Mouse (Mus musculus) forebrain, embryonic 13.5 days (tissue): ENCODE measurements around the gene Gm38655. TPM values are rescaled to one million over a fixed set of nuclear protein-coding genes. Genes with fewer than 3 reads are reported as not detected.

ENCODE experiments used
- polyA plus RNA-seq: library from polyadenylated mRNA; unstranded; fragments of >200 nt; fragmentation: Nextera tagmentation; extraction: Ambion mirVana; gene quantifications from 2 replicates; pipeline ENCODE4 v1.2.1, GENCODE M21; 2015

The Gm38655 gene
- polyA plus RNA-seq, 1 experiment from 2014 or later: not detected

Other genes with a start within 250 kb of the Gm38655 start
- 60.8 and 73.6 TPM in 2 replicates for gene Mapk8ip3, start 238.5 kb downstream of the Gm38655 start, polyA plus RNA-seq
- 186 and 217 TPM in 2 replicates for gene Jpt2, start 214.8 kb downstream of the Gm38655 start, polyA plus RNA-seq
- 7.9 and 8.3 TPM in 2 replicates for gene Cramp1l, start 159.7 kb downstream of the Gm38655 start, polyA plus RNA-seq
- gene Ift140, start 159.4 kb downstream of the Gm38655 start, polyA plus RNA-seq: 18.6 and 22.8 TPM in 2 replicates
- gene Tmem204, start 91.9 kb downstream of the Gm38655 start, polyA plus RNA-seq: 7.7 and 10.1 TPM in 2 replicates
- 41.2 and 45.3 TPM in 2 replicates for gene Telo2, start 59.5 kb downstream of the Gm38655 start, polyA plus RNA-seq
- not detected in 2 replicates for gene Ptx4, start 54.7 kb downstream of the Gm38655 start, polyA plus RNA-seq
- gene Clcn7, start 42.1 kb downstream of the Gm38655 start, polyA plus RNA-seq: 23.6 and 29.6 TPM in 2 replicates
- gene Ccdc154, start 13.0 kb downstream of the Gm38655 start, polyA plus RNA-seq: not detected in 2 replicates
- 38.3 and 38.6 TPM in 2 replicates for gene BC003965, start 9.1 kb upstream of the Gm38655 start, polyA plus RNA-seq
- gene Unkl, start 12.9 kb upstream of the Gm38655 start, polyA plus RNA-seq: 7.9 and 10.6 TPM in 2 replicates
- gene Gnptg, start 64.7 kb upstream of the Gm38655 start, polyA plus RNA-seq: 71.9 and 74.8 TPM in 2 replicates
- 63.3 and 64.3 TPM in 2 replicates for gene Tsr3, start 64.7 kb upstream of the Gm38655 start, polyA plus RNA-seq
- 3.6 and 5.2 TPM in 2 replicates for gene Baiap3, start 80.9 kb upstream of the Gm38655 start, polyA plus RNA-seq
- 755 and 766 TPM in 2 replicates for gene Ube2i, start 99.2 kb upstream of the Gm38655 start, polyA plus RNA-seq
- gene Prss34, start 122.9 kb upstream of the Gm38655 start, polyA plus RNA-seq: not detected in 2 replicates
- gene Prss28, start 133.2 kb upstream of the Gm38655 start, polyA plus RNA-seq: not detected in 2 replicates
- gene Prss29, start 143.2 kb upstream of the Gm38655 start, polyA plus RNA-seq: not detected in 2 replicates
- not detected in 2 replicates for gene Tpsab1, start 170.1 kb upstream of the Gm38655 start, polyA plus RNA-seq
- gene Tpsb2, start 190.8 kb upstream of the Gm38655 start, polyA plus RNA-seq: not detected in 2 replicates
- gene Tpsg1, start 193.8 kb upstream of the Gm38655 start, polyA plus RNA-seq: 0.66 and 1.0 TPM in 2 replicates